Mouse (Mus musculus): ENCODE data around the gene Cacna1e.

Cacna1e gene

DNA sequence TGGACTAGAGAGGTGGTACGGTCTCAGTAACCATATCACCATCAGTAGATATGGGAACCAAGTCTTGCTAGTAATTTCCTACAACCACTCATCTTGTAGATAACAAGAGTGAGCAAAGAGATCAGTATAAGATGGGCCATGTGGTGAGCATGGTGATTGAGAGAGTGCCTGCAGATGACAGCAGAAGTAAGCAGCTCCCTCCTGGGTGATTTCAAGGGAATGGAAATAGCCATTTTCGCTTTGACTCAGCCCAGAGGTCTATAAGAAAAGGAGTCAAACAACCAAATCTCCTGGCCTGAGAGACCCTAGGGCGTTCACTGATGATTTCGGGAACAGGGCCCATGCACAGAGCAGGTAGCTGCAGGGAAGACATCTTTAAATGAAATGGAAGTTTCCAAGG, 45.0 kb downstream of the Cacna1e start:
- no peak for DNase-seq (ENCODE audit: low read depth, low spot score)

- DNase-seq (ENCODE audit: low read depth, low spot score) = no peak
These were observed 47.8 kb downstream of the Cacna1e start for GRCm38 (mm10) chr1:154836473-154836872.

GRCm38 (mm10) chr1:154832168-154832539, 52.1 kb downstream of the Cacna1e start:
- DNase-seq (ENCODE audit: low read depth, low spot score) = no peak

DNA sequence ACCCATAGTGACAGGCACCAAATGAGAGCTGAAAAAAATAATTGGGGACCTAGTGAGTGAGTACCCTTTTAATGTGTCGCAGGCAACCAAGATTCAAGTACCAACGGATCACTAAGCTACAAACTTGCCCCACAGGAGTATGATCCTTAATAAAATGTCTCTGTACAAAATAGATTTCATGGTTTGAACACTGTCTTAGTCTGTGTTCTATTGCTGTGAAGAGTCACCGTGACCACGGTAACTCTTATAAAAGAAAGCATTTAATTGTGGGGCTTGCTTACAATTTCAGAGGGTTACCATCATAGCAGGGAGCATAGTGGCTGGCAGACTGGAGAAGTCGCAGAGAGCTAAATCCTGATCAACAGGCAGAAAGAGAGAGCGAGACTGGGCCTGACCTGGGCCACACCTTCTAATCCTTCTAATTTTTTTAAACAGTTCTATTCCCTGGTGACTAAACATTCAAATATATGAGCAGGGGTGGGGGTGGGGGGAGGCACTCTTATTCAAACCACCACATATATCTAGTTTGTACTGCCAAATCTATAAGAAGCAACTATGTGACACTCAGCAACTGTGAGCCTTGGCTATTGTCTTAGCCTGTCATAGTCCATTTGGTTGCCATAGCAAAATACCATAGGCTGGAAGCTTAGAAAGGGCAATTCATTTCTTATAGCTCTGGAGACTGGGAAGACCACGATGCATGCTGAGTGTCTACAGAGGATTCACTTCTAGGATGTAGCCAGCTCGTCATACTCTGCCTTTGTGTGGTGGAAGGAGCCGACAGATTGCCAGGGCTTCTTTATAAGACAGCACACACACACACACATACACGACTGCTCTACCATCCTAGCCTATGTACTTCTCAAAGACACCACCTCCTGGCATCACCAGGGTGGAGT, 52.8 kb downstream of the Cacna1e start:
- DNase-seq (ENCODE audit: low read depth, low spot score) = no peak

GRCm38 (mm10) chr1:154830051-154830450, 54.2 kb downstream of the Cacna1e start:
- no peak for DNase-seq (ENCODE audit: low read depth, low spot score)

- DNase-seq (ENCODE audit: low read depth, low spot score) = no peak
These were observed 61.2 kb downstream of the Cacna1e start for GRCm38 (mm10) chr1:154823098-154823497.

GRCm38 (mm10) chr1:154820422-154820821, 63.9 kb downstream of the Cacna1e start:
- DNase-seq (ENCODE audit: low read depth, low spot score) = no peak

- DNase-seq (ENCODE audit: low read depth, low spot score) = peak; percentile 80
These were observed 64.3 kb downstream of the Cacna1e start for GRCm38 (mm10) chr1:154819960-154820359.

DNA sequence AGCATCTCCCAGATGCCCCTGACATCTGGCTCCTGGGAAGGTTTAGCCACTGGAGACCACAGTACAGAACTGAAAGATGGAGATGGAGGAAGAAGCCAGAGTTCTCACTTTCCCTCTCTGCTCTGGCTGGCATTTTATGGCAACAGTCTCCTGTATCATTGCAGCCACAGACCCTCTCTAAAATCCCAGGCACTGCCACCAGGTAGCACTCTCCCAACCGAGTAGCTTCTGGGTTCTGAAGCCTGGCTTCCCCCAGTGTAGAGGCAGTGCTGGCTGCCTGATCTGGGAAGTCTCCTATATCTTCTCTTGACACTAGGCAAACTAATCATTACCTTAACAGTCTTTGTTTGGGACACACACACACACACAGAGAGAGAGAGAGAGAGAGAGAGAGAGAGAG, 65.6 kb downstream of the Cacna1e start:
- DNase-seq (ENCODE audit: low read depth, low spot score) = no peak

- no peak for DNase-seq (ENCODE audit: low read depth, low spot score)
These were observed 67.5 kb downstream of the Cacna1e start for GRCm38 (mm10) chr1:154816836-154817235.

- DNase-seq (ENCODE audit: low read depth, low spot score) = no peak
These were observed 68.0 kb downstream of the Cacna1e start for GRCm38 (mm10) chr1:154816267-154816666.

- DNase-seq (ENCODE audit: low read depth, low spot score) = no peak
These were observed 78.6 kb downstream of the Cacna1e start for GRCm38 (mm10) chr1:154805742-154806141.

GRCm38 (mm10) chr1:154805038-154805437, 79.3 kb downstream of the Cacna1e start:
- DNase-seq (ENCODE audit: low read depth, low spot score) = no peak

- DNase-seq (ENCODE audit: low read depth, low spot score) = no peak
These were observed 81.9 kb downstream of the Cacna1e start for GRCm38 (mm10) chr1:154802301-154802904.

DNA sequence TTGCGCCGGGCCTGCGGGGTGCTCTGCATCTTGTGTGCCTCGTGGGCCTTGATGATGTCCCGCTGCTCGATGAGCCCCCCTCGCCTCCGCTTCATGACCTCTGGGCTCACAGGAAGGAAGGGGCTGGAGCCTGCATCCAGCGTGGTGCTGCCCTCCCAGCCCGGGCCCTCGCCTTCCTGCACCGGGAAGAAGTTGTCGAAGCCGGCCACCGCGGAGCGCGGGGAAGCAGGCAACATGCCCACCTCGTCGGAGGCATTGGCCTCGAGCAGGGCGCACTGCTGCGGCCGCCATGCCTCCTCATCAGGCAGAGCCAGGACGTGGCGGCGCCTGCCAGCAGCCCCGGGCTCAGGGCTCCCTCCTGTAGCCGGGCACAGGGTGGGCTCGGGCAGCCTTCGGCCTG, 85.0 kb downstream of the Cacna1e start:
- peak; percentile 17 for DNase-seq (ENCODE audit: low read depth, low spot score)

DNA sequence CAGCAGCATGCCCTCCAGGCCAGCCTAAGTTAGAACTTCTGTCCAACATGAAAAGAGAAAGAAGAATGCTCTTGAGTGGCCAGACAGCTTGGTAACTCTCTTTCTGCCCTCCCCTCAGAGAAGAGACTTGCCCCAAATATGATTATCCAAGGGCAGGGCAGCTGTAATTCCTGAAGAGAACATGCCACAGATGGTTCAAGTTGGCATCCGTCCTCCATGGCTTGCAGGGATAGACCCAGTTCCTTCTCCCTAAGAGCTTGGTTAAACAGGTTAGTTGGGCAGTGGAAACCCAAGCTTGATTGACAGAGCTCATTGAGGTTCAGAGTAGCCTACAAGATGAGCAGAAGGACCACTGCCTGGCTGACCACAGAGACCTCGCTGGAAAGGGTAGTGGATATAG, 85.5 kb downstream of the Cacna1e start:
- no peak for DNase-seq (ENCODE audit: low read depth, low spot score)

- peak; percentile 45 for DNase-seq (ENCODE audit: low read depth, low spot score)
These were observed 87.6 kb downstream of the Cacna1e start for GRCm38 (mm10) chr1:154796685-154797084.

DNA sequence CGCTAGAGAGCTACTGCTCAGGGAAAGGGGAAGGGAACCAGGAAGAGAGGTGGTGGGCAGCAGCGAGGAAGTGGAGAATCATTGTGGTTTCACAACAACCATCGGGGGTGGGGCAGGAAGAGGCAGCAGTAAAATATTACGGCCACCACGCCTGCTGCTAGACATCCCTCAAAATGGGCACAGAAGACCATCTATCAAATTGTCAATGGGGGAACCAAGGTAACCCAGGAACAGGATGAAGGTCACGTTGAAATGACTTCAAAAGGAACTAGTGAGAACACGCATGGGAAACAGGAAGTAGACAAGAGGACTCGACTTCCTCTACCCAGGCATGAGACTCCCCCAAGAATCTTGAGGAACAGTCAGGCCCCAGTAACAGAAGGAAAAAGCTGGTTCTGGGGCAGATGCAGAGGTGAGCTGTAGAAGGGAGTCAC, 89.8 kb downstream of the Cacna1e start:
- DNase-seq (ENCODE audit: low read depth, low spot score) = no peak

GRCm38 (mm10) chr1:154791544-154792174, 92.6 kb downstream of the Cacna1e start:
- peak; percentile 31 for DNase-seq (ENCODE audit: low read depth, low spot score)

- no peak for DNase-seq (ENCODE audit: low read depth, low spot score)
These were observed 95.8 kb downstream of the Cacna1e start for GRCm38 (mm10) chr1:154788491-154788890.

GRCm38 (mm10) chr1:154788069-154788468, 96.2 kb downstream of the Cacna1e start:
- DNase-seq (ENCODE audit: low read depth, low spot score) = peak; percentile 67

GRCm38 (mm10) chr1:154787418-154787817, 96.9 kb downstream of the Cacna1e start:
- DNase-seq (ENCODE audit: low read depth, low spot score) = no peak

Data from R1 (cell line).